Mouse (Mus musculus) brain, embryonic 18.5 days (tissue): ENCODE results near the gene Csf2rb.

Source experiments
- DNase-seq: peaks from one replicate; pipeline ENCODE4 v3.0.0-alpha.2; 2012; ENCODE audit warnings: low read depth, low spot score

The Csf2rb gene

GRCm38 (mm10) chr15:78378556-78378955 lies 53.0 kb downstream of the Csf2rb start:
- no peak for DNase-seq

- DNase-seq = no peak
These were observed 54.7 kb downstream of the Csf2rb start for GRCm38 (mm10) chr15:78380208-78380607.

GRCm38 (mm10) chr15:78380741-78381140 lies 55.2 kb downstream of the Csf2rb start:
- DNase-seq = no peak

GRCm38 (mm10) chr15:78382115-78382514 lies 56.6 kb downstream of the Csf2rb start:
- DNase-seq = no peak

GRCm38 (mm10) chr15:78383450-78384219 lies 58.1 kb downstream of the Csf2rb start:
- DNase-seq = no peak

GRCm38 (mm10) chr15:78384220-78385116 lies 58.9 kb downstream of the Csf2rb start:
- DNase-seq = no peak

GRCm38 (mm10) chr15:78385564-78385963 lies 60.0 kb downstream of the Csf2rb start:
- DNase-seq = no peak

GRCm38 (mm10) chr15:78390855-78391254 lies 65.3 kb downstream of the Csf2rb start:
- no peak for DNase-seq

GRCm38 (mm10) chr15:78395478-78395962 lies 70.0 kb downstream of the Csf2rb start, which contains the start of gene Tex33:
Gene Tex33, minus strand, starts transcription at chr15:78395912.
- no peak for DNase-seq

GRCm38 (mm10) chr15:78401345-78401744 lies 75.8 kb downstream of the Csf2rb start:
- DNase-seq = no peak

- no peak for DNase-seq
These were observed 76.4 kb downstream of the Csf2rb start for GRCm38 (mm10) chr15:78401921-78402320.

- DNase-seq = no peak
These were observed 76.9 kb downstream of the Csf2rb start for GRCm38 (mm10) chr15:78402423-78402822.

GRCm38 (mm10) chr15:78403301-78403741 lies 77.8 kb downstream of the Csf2rb start:
- DNase-seq = no peak
